Mouse (Mus musculus) left cerebral cortex, postnatal 36 days (tissue): Measurements from ENCODE around the gene Gm14443. TPM values are rescaled to one million over a fixed set of nuclear protein-coding genes. Genes with fewer than 3 reads are reported as not detected.
A peak's percentile ranks its signal among the peaks of the same experiment; 100 is the strongest.
"Not testable (repeated sequence)": the region's sequence is repeated elsewhere in the genome, so short reads cannot be mapped to it uniquely, and the experiment has no call there.

Experiments
- DNase-seq, 2 experiments: peaks; one replicate each; pipeline ENCODE4 v3.0.0; 2021 to 2022; ENCODE audit warnings: low spot score in 2 of 2, mixed read lengths in 1 of 2
- intact Hi-C: fragments of 180-260 bp; cut with DNase I; formaldehyde crosslinking; loops from one replicate; pipeline ENCODE4 v1.15.1; 2025
- total RNA-seq, 2 experiments: library from RNA; stranded (reverse); gene quantifications; 2 replicates each; pipeline ENCODE4 v1.2.3; 2021

The Gm14443 gene
- 1 to 10 TPM; 3.5 to 6.5 TPM for total RNA-seq

DNA sequence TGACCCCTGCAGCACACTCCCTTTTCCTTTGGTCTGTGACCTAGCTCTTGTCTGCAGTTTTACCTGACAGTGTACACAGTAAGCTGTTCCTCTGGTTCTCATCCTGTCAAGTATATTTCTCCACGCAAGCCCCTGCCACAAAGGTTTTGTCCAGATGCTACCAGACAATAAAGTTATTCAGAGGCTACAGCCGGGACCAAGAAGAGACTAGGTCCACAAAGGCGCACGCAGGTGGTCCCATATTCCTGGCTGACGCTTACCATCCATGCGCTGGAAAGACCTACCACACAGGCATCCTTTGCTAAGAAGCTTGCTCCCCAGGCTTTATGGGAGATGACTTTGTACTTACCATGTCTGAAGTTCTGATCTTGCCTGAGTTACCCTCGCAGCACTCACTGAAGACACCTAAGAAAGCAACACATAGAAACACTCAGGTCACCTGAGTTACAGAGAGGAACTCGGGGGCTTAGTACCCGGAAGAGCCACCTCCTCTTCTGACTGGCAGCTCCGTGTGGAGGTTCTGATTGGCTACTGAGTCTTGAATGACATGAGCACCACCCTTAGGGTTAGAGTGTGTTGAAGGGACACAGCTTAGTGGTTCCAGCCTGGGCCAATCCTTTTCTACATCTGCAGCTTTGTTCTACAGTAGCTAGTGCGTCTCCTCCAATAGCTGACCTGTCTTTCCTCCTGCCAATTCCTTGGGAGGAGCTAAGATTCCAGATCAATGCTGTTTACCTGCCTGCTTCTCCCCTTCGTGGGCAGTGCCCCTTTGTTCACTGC is at the start of gene Gm14443:
Gene Gm14443, minus strand, starts transcription at position 471 of the 780 bp plus-strand sequence.
- intact Hi-C loops, DNase-seq: not testable (repeated sequence)

DNA sequence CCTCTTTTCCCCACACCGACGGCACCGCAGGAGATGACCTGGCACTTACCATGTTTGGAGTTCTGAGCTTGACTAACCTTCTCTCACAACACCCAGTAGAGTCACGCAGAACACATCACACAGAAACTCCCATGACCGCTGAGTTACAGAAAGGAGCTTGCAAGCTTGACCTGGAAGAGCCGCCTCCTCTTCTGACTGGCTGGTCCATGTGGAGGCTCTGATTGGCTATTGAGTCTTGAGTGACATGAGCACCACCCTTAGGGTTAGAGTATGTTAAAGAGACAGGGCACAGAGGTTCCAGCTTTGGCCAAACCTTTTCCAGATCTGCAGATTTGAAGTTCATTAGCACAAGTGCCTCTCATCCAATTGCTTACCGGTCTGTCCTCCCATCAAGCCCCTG is 31.1 kb upstream of the Gm14443 start, which contains the start of gene Gm14391:
Gene Gm14391, minus strand, starts transcription at position 186 of the 400 bp plus-strand sequence.
- intact Hi-C loops: not testable (repeated sequence)

DNA sequence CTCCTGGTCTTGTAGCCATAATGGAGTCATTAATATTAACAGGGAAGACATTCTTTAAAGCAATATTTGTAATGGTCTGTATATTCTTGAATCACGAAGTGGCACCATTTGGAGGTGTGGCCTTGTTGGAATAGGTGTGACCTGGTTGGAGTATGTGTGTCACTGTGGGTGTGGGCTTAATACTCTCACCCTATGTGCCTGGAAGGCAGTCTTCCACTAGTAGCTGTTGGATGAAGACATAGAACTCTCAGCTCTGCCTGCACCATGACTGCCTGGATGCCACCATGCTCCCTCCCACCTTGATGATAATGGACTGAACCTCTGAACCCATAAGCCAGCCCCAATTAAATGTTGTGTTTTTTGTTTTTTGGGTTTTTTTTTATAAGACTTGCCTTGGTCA is 3.3 kb upstream of the Gm14443 start:
- DNase-seq, intact Hi-C loops: not testable (repeated sequence)

More for the DNA sequence above, 31.1 kb upstream of the Gm14443 start, which contains the start of gene Gm14391:
- not testable (repeated sequence) for DNase-seq

DNA sequence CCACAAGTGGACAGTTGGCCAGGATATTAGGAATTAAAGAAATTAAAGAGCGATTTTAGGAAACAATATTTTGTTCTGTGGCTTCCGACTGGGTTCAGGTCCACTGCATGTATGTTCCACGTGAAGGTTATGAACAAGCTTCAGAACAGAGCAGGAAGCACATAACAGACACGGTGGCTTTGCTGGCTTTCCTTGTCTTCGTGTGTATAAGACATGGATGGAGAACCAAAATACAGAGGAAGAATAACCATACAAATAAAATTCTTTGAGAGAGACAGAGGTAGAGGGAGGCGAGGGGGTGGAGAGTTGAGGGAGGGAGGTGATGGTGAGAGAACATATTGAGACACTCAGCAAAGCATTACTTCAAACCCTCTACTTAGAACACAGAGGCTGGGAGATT is 641 bp upstream of the Gm14443 start:
- intact Hi-C loops: no loop called here
- DNase-seq: no peak

DNA sequence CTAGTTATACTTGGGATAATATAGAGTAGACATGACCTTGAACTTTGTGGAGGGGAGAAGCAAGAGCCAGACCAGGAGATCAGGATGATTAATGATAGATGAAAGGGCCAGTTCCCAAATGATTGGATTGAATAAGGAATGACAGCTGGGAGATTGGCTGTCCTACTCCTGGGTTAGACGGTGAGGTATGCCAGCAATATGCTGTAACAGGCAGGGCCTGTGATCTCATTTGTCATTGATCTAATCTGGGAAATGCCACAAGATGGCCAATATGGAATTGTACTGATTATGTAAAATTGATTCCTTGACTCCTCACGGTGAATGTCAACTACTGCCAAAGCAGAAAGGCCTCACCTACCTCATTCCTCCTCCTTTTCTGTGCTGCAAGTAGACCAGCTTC is 1.6 kb downstream of the Gm14443 start:
- DNase-seq, intact Hi-C loops: not testable (repeated sequence)

DNA sequence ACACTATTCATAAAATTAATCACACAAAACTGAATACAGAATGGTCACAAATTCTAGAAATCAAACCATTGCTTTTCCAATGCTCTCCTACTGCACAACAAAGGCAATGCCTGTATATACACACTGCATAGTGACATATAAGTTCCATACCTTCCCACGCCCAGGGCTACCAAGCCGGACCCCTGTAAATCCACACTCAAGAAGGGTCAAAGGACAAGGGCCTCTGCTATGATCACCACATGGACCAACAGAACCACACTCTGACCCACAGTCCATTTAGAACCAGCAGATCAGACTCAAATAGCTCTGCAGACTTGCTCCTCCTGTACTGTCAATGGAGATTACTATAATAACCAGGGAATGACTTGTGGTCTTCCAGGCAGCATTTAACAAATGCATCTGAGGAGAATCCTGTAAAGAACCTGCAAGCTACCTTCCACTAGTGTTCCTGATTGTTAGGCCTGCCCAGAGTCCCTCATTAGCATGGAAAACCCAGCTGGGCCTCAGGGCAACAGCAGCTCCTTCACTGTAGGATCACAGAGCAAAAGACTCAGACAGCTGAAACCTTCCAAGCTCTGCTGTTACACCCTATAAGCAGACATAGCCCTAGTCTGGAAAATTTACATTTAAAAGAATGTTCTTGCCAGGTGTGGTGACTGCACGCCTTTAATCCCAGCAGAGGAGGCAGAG is 2.6 kb downstream of the Gm14443 start:
- DNase-seq, intact Hi-C loops: not testable (repeated sequence)

DNA sequence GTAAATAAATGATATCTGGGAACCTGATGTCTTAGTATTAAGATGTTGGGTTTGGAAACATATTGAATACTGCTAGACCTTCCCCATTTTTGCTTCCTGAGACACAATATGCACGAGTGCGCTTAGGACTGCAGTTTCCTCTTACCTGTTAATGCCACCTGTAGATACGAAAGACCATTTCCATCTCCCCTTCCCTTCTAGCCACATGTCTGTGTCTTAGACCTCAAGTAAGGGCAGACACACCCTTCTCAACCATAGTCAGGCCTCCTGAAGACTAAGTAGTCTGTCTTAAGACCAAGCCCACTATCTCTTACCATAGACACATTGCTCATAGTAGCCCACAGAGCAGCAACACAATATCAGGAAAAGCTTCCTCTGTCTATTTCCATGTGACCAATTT is 3.5 kb downstream of the Gm14443 start:
- intact Hi-C loops: no loop called here
- no peak for DNase-seq

DNA sequence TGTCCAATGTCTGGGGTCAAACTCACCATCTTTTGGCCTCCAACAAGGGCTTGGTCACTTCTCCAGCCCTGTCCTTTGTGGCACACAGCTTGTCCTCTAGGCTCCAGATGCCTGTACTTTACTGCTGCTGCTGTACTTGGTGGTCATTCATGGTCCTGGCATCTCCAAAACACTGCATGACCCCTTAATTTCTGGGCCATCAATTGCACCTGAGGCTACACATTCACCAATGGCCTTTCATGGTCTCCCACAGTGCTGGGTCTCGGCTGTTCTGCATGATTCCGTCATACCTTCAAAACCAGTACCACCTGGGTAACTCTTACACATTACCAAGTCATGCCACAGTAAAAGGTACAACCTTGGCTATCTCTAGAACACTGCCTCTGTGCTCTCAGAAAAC is 8.8 kb downstream of the Gm14443 start:
- DNase-seq, intact Hi-C loops: not testable (repeated sequence)

DNA sequence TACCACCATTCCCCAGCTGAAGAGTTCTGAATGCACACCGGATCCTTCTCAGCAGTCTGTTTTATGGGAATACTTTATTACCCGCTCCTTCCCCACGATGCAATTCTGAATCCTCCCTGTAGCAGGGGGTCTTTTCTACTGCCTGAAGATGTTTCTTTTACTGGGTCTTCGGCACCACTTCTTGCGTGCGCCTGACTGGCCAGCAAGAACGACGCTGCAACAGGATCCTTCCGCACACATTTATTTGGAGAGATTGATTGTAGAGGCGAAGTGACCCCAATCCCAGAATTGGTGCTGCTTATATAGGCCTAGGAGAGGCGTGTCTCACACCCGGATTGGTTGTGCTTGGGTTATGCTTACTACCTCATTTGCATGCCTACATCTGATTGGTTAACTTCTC is 10.6 kb downstream of the Gm14443 start:
- DNase-seq, intact Hi-C loops: not testable (repeated sequence)

DNA sequence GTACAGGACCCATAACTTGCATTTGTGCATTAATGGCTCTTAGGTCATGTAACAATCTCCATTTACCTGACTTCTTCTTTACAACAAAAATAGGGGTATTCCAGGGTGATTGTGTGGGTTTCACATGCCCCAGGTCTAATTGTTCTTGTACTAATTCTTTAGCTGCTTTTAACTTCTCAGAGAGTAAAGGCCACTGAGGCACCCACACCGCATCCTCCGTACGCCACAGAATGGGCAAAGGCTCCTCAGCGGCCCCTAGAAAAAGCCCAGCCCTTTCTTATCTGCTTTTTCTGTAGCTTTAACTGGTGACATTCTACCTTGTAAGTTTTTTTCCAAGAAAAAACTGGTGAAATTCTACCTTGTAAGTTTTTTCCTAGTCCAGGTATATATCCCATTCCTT is 14.2 kb downstream of the Gm14443 start:
- intact Hi-C loops, DNase-seq: not testable (repeated sequence)

DNA sequence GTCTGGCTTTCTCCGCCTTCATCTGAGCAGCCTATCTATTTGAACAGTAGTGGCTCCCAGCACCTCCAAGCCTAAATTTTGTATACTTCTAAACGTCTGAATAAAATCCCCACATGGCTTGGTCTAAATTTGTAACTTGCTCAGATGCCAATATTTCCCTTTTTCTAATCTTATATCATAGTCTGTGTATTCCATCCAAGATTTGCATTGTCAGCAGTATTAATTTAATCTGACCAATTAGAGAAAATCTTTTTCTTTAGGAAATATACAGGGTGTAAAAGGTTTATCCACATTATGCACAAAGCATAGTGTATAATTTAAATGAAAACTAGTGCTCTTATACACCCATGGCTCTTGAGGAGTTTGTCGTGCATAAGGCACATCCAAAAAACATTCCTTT is 17.0 kb downstream of the Gm14443 start:
- DNase-seq: no peak
- intact Hi-C loops: no loop called here

DNA sequence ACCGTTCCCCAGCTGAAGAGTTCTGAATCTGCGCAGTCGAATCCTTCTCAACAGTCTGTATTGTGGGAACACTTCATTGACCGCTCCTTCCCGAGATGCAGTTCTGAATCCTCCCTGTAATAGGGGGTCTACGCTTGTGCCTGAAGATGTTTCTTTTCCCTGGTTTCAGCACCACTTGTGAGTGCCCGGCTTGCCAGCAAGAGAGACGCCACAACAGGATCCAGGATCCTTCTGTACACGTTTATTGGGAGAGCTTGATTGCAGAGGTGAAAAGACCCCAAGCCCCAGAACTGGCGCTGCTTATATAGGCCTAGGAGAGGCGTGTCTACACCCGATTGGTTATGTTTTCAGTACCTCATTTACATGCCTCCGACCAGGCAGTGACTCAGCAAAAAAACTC is 19.0 kb downstream of the Gm14443 start:
- no peak for DNase-seq
- intact Hi-C loops: no loop called here

DNA sequence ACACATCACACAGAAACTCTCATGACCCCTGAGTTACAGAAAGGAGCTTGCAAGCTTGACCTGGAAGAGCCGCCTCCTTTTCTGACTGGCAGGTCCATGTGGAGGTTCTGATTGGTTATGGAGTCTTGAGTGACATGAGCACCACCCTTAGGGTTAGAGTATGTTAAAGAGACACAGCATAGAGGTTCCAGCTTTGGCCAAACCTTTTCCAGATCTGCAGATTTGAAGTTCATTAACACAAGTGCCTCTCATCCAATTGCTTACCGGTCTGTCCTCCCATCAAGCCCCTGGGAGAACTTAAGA is 33.7 kb downstream of the Gm14443 start, which contains the start of gene Gm14399:
Gene Gm14399, minus strand, starts transcription at position 20 of the 303 bp plus-strand sequence.
- DNase-seq, intact Hi-C loops: not testable (repeated sequence)

DNA sequence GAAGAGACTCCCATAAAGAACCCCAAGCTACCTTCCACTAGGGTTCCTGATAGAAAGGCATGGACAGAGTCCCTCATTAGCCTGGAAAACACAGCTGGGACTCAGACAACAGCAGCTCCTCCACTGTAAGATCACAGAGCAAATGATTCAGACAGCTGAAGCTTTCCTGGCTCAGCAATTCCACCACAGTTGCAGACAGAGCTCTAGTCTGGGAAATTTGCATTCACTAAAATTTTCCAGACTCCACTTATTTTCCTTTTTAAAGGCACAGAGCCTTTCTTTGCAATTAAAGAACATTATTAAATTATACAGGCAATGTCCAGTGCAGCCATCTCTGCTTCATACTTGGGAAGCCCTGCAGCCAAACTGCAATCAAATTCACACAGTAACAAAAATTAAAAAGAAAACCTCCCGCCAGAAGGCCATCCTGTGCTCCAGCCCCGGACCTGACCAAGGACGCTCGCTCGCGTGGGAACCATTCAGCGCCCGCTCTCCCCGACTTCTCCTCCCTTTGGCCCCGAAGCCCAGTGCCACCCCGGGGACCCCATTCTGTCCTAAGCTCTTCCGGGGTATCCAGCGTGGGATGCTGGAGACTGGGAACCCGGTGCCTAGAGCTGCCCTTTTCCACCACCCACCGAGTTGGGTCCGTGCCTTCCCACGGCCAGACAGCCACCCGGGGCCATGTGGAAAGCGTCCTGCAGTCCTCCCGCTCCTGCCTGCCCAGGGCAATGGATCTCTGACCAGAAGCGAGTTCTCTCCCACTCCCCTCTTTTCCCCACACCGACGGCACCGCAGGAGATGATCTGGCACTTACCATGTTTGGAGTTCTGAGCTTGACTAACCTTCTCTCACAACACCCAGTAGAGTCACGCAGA is 34.3 kb downstream of the Gm14443 start:
- peak; percentile 17 to 31 for DNase-seq
- intact Hi-C loops: not testable (repeated sequence)

DNA sequence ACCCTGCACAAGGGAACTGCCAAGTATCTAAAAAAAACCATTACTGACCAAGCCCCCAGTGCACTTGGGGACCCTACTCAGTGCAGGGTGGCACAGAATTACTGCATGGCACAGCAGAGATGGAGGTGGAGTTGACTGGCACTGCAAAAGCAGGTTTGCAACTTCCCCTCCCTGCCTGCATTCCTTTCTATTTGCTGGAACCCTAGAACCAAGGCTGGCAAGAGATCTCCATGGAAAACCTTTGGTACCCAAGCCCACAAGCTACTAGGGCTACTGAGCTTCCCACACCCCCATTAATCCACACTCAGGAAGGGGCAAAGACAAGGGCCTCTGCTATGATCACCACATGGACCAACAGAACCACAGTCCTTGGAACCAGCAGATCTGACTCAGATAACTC is 35.0 kb downstream of the Gm14443 start:
- DNase-seq, intact Hi-C loops: not testable (repeated sequence)

Other genes with a start within 250 kb of the Gm14443 start
- 1 to 10 TPM in 1 of 2 experiments, under 1 TPM in 1; 0.75 to 1.0 TPM for gene Gm14444, start 165.6 kb downstream of the Gm14443 start, total RNA-seq
- gene Gm14393, start 108.1 kb downstream of the Gm14443 start, total RNA-seq: not detected
- 10 to 100 TPM; 11.3 to 20.4 TPM for gene Gm14399, start 33.9 kb downstream of the Gm14443 start, total RNA-seq
- gene Gm14391, start 31.0 kb upstream of the Gm14443 start, total RNA-seq: 10 to 100 TPM; 69.5 to 89.4 TPM
- gene Gm14440, start 99.3 kb upstream of the Gm14443 start, total RNA-seq: not detected
- gene Gm4631, start 162.3 kb upstream of the Gm14443 start, total RNA-seq: 10 to 100 TPM; 51.1 to 65.6 TPM
- gene Zfp968, start 196.6 kb upstream of the Gm14443 start, total RNA-seq: 1 to 10 TPM; 3.8 to 6.2 TPM